15 mouse cellular contexts compared by ENCODE assay signal in genomic region chr7:117524430-117525214, GRCm38 (mm10).
A peak's percentile ranks its signal among the peaks of the same experiment; 100 is the strongest.
DNase-seq lines count a peak whose midpoint lies in the region; ATAC-seq and TF ChIP-seq lines count a peak whose summit lies in the region.
"Had no signal": no experiment of that assay in that cellular context is flagged by ENCODE, and none has a peak within 500 bp of the region (broad histone marks: within the 10 kb centered on the region; RNA-seq: fewer than 3 reads in every experiment).

No protein-coding gene starts in this region.

- 80% methylated on average over 7 of the region's 7 CpGs for WGBS in forebrain, embryonic 10.5 days
- WGBS in forebrain, embryonic 15.5 days: 47% methylated on average over 7 of the region's 7 CpGs
- 54% methylated on average over 7 of the region's 7 CpGs for WGBS in heart, adult 2 months

- no peaks in the 10 kb centered on the region for H3K79me2 ChIP-seq in heart, adult 2 months (replicated peaks; ENCODE audit: control insufficient read depth, insufficient read depth, low read length)

- H3K36me3 ChIP-seq in forebrain, embryonic 10.5 days (replicated peaks): no peaks in the 10 kb centered on the region; the same call in 1 of the 2 replicates
- no peaks in the 10 kb centered on the region for H3K36me3 ChIP-seq in forebrain, embryonic 15.5 days
- no peaks in the 10 kb centered on the region for H3K36me3 ChIP-seq in heart, adult 2 months (ENCODE audit: control insufficient read depth, insufficient read depth, low read length)
- H3K36me3 ChIP-seq: intestine, embryonic 15.5 days; limb, embryonic 15.5 days; stomach, embryonic 15.5 days had no signal

- no peak for ATAC-seq in forebrain, embryonic 15.5 days (replicated peaks)
- ATAC-seq: activated CD4-positive, CD25-positive, alpha-beta regulatory T cell, adult 4 months; intestine, embryonic 15.5 days had no signal

- no peaks in the 10 kb centered on the region for H3K27me3 ChIP-seq in forebrain, embryonic 10.5 days (ENCODE audit: poor library complexity, severe bottlenecking)
- no peaks in the 10 kb centered on the region for H3K27me3 ChIP-seq in forebrain, embryonic 15.5 days
- no peaks in the 10 kb centered on the region for H3K27me3 ChIP-seq in heart, adult 2 months (ENCODE audit: control insufficient read depth, insufficient read depth, low read length)
- H3K27me3 ChIP-seq: intestine, embryonic 15.5 days; limb, embryonic 15.5 days; stomach, embryonic 15.5 days had no signal

- TF ChIP-seq POLR2A in heart, adult 2 months (IDR thresholded peaks at IDR 0.05; ENCODE audit: insufficient read depth, low read depth, low read length): no peak

- H3K9ac ChIP-seq in forebrain, embryonic 15.5 days (replicated peaks): no peak overlapping the region
- H3K9ac ChIP-seq in heart, adult 2 months (ENCODE audit: low read depth, low read length): no peak overlapping the region
- H3K9ac ChIP-seq: intestine, embryonic 15.5 days; limb, embryonic 15.5 days; lung, embryonic 14.5 days; stomach, embryonic 15.5 days had no signal

- no peak overlapping the region for H3K4me2 ChIP-seq in forebrain, embryonic 15.5 days (replicated peaks)
- H3K4me2 ChIP-seq: intestine, embryonic 15.5 days; limb, embryonic 15.5 days; lung, embryonic 14.5 days; stomach, embryonic 15.5 days had no signal

- TF ChIP-seq CTCF in heart, adult 2 months (IDR thresholded peaks at IDR 0.05): no peak

- TF ChIP-seq EP300 in heart, adult 2 months (IDR thresholded peaks at IDR 0.05; ENCODE audit: insufficient read depth, low read depth, low read length): peak; percentile 55; the same call in 1 of the 2 replicates

- H3K27ac ChIP-seq in forebrain, embryonic 10.5 days: 0 out of 2 replicates have a peak overlapping the region, but pooled peaks have one; percentile 20
- H3K27ac ChIP-seq in forebrain, embryonic 15.5 days (replicated peaks): no peak overlapping the region
- peak overlapping the region; percentile 16; the same call in 1 of the 2 replicates for H3K27ac ChIP-seq in heart, adult 2 months
- H3K27ac ChIP-seq: intestine, embryonic 15.5 days; limb, embryonic 15.5 days; stomach, embryonic 15.5 days had no signal

- DNase-seq in forebrain, embryonic 10.5 days (ENCODE audit: extremely low spot score, low spot score): no peak
- DNase-seq in heart, adult 2 months: peak in 1 of 2 experiments; percentile 55
- no peak for DNase-seq in heart, postnatal 4 days
- DNase-seq in brain, adult 2 months (ENCODE audit: low read depth, low spot score): peak; percentile 51
- peak; percentile 47 for DNase-seq in gastrocnemius, postnatal 25 days
- DNase-seq in spleen, postnatal 36 days (ENCODE audit: low spot score in 2 of 2): no peak
- DNase-seq: embryo, embryonic 11 days; kidney, postnatal 14 days; lung, embryonic 14.5 days; thymus, postnatal 14 days had no signal

- H3K4me3 ChIP-seq in forebrain, embryonic 10.5 days: no peak overlapping the region
- H3K4me3 ChIP-seq in forebrain, embryonic 15.5 days: no peak overlapping the region
- H3K4me3 ChIP-seq in heart, adult 2 months: no peak overlapping the region
- H3K4me3 ChIP-seq: intestine, embryonic 15.5 days; limb, embryonic 15.5 days; stomach, embryonic 15.5 days had no signal

- peaks cover 39% of the 10 kb centered on the region for H3K4me1 ChIP-seq in forebrain, embryonic 10.5 days
- peaks cover 14% of the 10 kb centered on the region for H3K4me1 ChIP-seq in forebrain, embryonic 15.5 days
- H3K4me1 ChIP-seq in heart, adult 2 months (ENCODE audit: control insufficient read depth, insufficient read depth, low read length): peaks cover 1% of the 10 kb centered on the region; the same call in 1 of the 2 replicates
- H3K4me1 ChIP-seq: intestine, embryonic 15.5 days; stomach, embryonic 15.5 days had no signal

- intact Hi-C loops in heart, adult 2 months (cut with DNase I): loop anchor here (5.0 kb wide), 1 partner anchor 38 kb away; no protein-coding TSS in a partner anchor

- H3K9me3 ChIP-seq in forebrain, embryonic 10.5 days: peaks cover 4% of the 10 kb centered on the region; the same call in 1 of the 2 replicates
- no peaks in the 10 kb centered on the region for H3K9me3 ChIP-seq in forebrain, embryonic 15.5 days
- H3K9me3 ChIP-seq: intestine, embryonic 15.5 days; limb, embryonic 15.5 days; stomach, embryonic 15.5 days had no signal

Comparison
In these comparisons a context has a peak if more than half of its experiments do, and no peak if none do; other contexts are left out.
1. DNase-seq: peak in brain, adult 2 months (single experiment) and gastrocnemius, postnatal 25 days (single experiment); none in forebrain, embryonic 10.5 days (single experiment), heart, postnatal 4 days (single experiment) and spleen, postnatal 36 days (0 of 2).